Mouse (Mus musculus) naive thymus-derived CD4-positive, alpha-beta T cell, adult 5 months (primary cell): ENCODE data around the gene Mageh1. TPM values are rescaled to one million over a fixed set of nuclear protein-coding genes. Genes with fewer than 3 reads are reported as not detected.

Experiments used
- polyA plus RNA-seq: library from polyadenylated mRNA; unstranded; fragments of 100-300 nt; shearing (Covaris generic); gene quantifications from one replicate; pipeline ENCODE4 v1.2.1, GENCODE M21; 2017

Mageh1 gene
- not detected for polyA plus RNA-seq

GRCm38 (mm10) chrX:153037087-153037971 is at the start of gene Mageh1:
Gene Mageh1, minus strand, starts transcription at chrX:153037575.

GRCm38 (mm10) chrX:153006387-153006841 is 31.0 kb downstream of the Mageh1 start, which contains the start of gene Usp51:
Gene Usp51, plus strand, starts transcription at chrX:153006469.

Other genes starting within 250 kb of the Mageh1 start
- not detected for gene Usp51, start 31.1 kb downstream of the Mageh1 start, polyA plus RNA-seq
- gene Foxr2, start 81.2 kb upstream of the Mageh1 start, polyA plus RNA-seq: not detected
- 7.6 TPM for gene Rragb, start 102.4 kb upstream of the Mageh1 start, polyA plus RNA-seq
- gene Klf8, start 199.9 kb upstream of the Mageh1 start, polyA plus RNA-seq: 1.1 TPM